ENCODE assay signal across 9 mouse cellular contexts in genomic region chr7:45233580-45234332, GRCm38 (mm10). TPM values are rescaled to one million over a fixed set of nuclear protein-coding genes. Genes with fewer than 3 reads are reported as not detected.
DNase-seq lines count a peak whose midpoint lies in the region; ATAC-seq and TF ChIP-seq lines count a peak whose summit lies in the region.
"Had no signal": no experiment of that assay in that cellular context is flagged by ENCODE, and none has a peak within 500 bp of the region (broad histone marks: within the 10 kb centered on the region; RNA-seq: fewer than 3 reads in every experiment).

No protein-coding gene starts in this region.

- peak; percentile 34 for DNase-seq in adrenal gland, adult 2 months
- DNase-seq in adrenal gland, adult 18-20 months (ENCODE audit: low spot score in 2 of 2): no peak
- peak; percentile 21 for DNase-seq in 416B (ENCODE audit: low read depth)
- peak; percentile 55 for DNase-seq in limb, embryonic 11.5 days (ENCODE audit: low spot score)
- no peak for DNase-seq in adrenal gland, postnatal 4 days (ENCODE audit: low spot score in 2 of 2)

- ATAC-seq in forebrain, embryonic 13.5 days: peak; percentile 37
- ATAC-seq in intestine, embryonic 15.5 days: 0 out of 2 replicates have a peak, but pooled peaks have one; percentile 1
- ATAC-seq in limb, embryonic 11.5 days (ENCODE audit: insufficient number of reproducible peaks, low FRiP score, low TSS enrichment, low read depth): no peak

- peak overlapping the region; percentile 46 for H3K9ac ChIP-seq in forebrain, embryonic 13.5 days
- H3K9ac ChIP-seq in intestine, embryonic 15.5 days: peak overlapping the region; percentile 26; the same call in 1 of the 2 replicates
- no peak overlapping the region for H3K9ac ChIP-seq in limb, embryonic 11.5 days (ENCODE audit: low read length)

- H3K27me3 ChIP-seq in forebrain, embryonic 13.5 days: peaks cover 26% of the 10 kb centered on the region
- 0 out of 2 replicates have a peak, but pooled peaks cover 1% of the 10 kb centered on the region for H3K27me3 ChIP-seq in intestine, embryonic 15.5 days (replicated peaks)
- H3K27me3 ChIP-seq in limb, embryonic 11.5 days (ENCODE audit: control insufficient read depth, insufficient read depth, low read length): no peaks in the 10 kb centered on the region
- H3K27me3 ChIP-seq in small intestine, adult 2 months (ENCODE audit: control insufficient read depth, insufficient read depth, low read length): 0 out of 2 replicates have a peak, but pooled peaks cover 5% of the 10 kb centered on the region

- peaks cover 36% of the 10 kb centered on the region for H3K36me3 ChIP-seq in forebrain, embryonic 13.5 days (ENCODE audit: poor library complexity, severe bottlenecking)
- H3K36me3 ChIP-seq in intestine, embryonic 15.5 days: peaks cover 14% of the 10 kb centered on the region
- H3K36me3 ChIP-seq in limb, embryonic 11.5 days (ENCODE audit: control insufficient read depth, insufficient read depth, low read length): peaks cover 29% of the 10 kb centered on the region
- no peaks in the 10 kb centered on the region for H3K36me3 ChIP-seq in small intestine, adult 2 months (ENCODE audit: control insufficient read depth, insufficient read depth, low read length)

- no peaks in the 10 kb centered on the region for H3K9me3 ChIP-seq in forebrain, embryonic 13.5 days (replicated peaks)
- no peaks in the 10 kb centered on the region for H3K9me3 ChIP-seq in intestine, embryonic 15.5 days
- H3K9me3 ChIP-seq in limb, embryonic 11.5 days (ENCODE audit: control insufficient read depth, low read length): no peaks in the 10 kb centered on the region

- TF ChIP-seq CTCF in small intestine, adult 2 months (IDR thresholded peaks at IDR 0.05; ENCODE audit: extremely low read depth, insufficient read length, insufficient replicate concordance, low read depth, low read length): no peak

- TF ChIP-seq POLR2A in small intestine, adult 2 months (IDR thresholded peaks at IDR 0.05; ENCODE audit: low read depth, low read length): no peak

- no peak overlapping the region; the same call in 1 of the 2 replicates for H3K4me3 ChIP-seq in forebrain, embryonic 13.5 days
- no peak overlapping the region for H3K4me3 ChIP-seq in intestine, embryonic 15.5 days (replicated peaks)
- no peak overlapping the region for H3K4me3 ChIP-seq in limb, embryonic 11.5 days (ENCODE audit: low read depth, low read length)
- peak overlapping the region; percentile 31 for H3K4me3 ChIP-seq in small intestine, adult 2 months (ENCODE audit: low read depth, low read length)

- peak overlapping the region; percentile 68 for H3K27ac ChIP-seq in forebrain, embryonic 13.5 days
- H3K27ac ChIP-seq in intestine, embryonic 15.5 days: 0 out of 2 replicates have a peak overlapping the region, but pooled peaks have one; percentile 34
- peak overlapping the region; percentile 68 for H3K27ac ChIP-seq in limb, embryonic 11.5 days (replicated peaks; ENCODE audit: low read depth, low read length)
- no peak overlapping the region for H3K27ac ChIP-seq in small intestine, adult 2 months (ENCODE audit: insufficient read depth, low read depth, low read length)

- WGBS in forebrain, embryonic 13.5 days: 21% methylated on average over 19 of the region's 20 CpGs
- 35% methylated on average over 20 of the region's 20 CpGs for WGBS in intestine, embryonic 15.5 days
- WGBS in limb, embryonic 11.5 days: 24% methylated on average over 20 of the region's 20 CpGs
- 56% methylated on average over 20 of the region's 20 CpGs for WGBS in small intestine, adult 2 months

- H3K4me1 ChIP-seq in forebrain, embryonic 13.5 days: peaks cover 35% of the 10 kb centered on the region
- H3K4me1 ChIP-seq in intestine, embryonic 15.5 days (replicated peaks): peaks cover 21% of the 10 kb centered on the region
- H3K4me1 ChIP-seq in limb, embryonic 11.5 days (ENCODE audit: control insufficient read depth, insufficient read depth, low read length): peaks cover 26% of the 10 kb centered on the region
- peaks cover 13% of the 10 kb centered on the region for H3K4me1 ChIP-seq in small intestine, adult 2 months (ENCODE audit: control insufficient read depth, insufficient read depth, insufficient read length, low read length)

- peak overlapping the region; percentile 49 for H3K4me2 ChIP-seq in forebrain, embryonic 13.5 days
- peak overlapping the region; percentile 61 for H3K4me2 ChIP-seq in intestine, embryonic 15.5 days (replicated peaks)
- peak overlapping the region; percentile 44 for H3K4me2 ChIP-seq in limb, embryonic 11.5 days (ENCODE audit: low read depth, severe bottlenecking)

RNA-seq across cellular contexts. Expression of gene Cd37, which starts 5.2 kb away (rescaled TPM):
- 1 to 10 TPM; 2.9 to 5.2 TPM for total RNA-seq in adrenal gland, adult 2 months (2021)
- 10.9 and 14.3 TPM in 2 replicates for polyA plus RNA-seq in adrenal gland, adult 2 months (2012; rRNA removed)
- total RNA-seq in adrenal gland, adult 18-20 months (2021): 1 to 10 TPM; 4.0 to 7.4 TPM
- polyA plus RNA-seq in forebrain, embryonic 13.5 days (2015; fragmentation: Nextera tagmentation; extraction: Ambion mirVana): 0.96 and 1.3 TPM in 2 replicates
- polyA plus RNA-seq in intestine, embryonic 15.5 days (2015; fragmentation: Nextera tagmentation; extraction: Ambion mirVana): 3.5 and 3.6 TPM in 2 replicates
- polyA plus RNA-seq in limb, embryonic 11.5 days (2014; fragmentation: Nextera tagmentation; extraction: Ambion mirVana): 0.82 and 1.6 TPM in 2 replicates
- polyA plus RNA-seq in small intestine, adult 2 months (2012; rRNA removed): 33.4 and 63.6 TPM in 2 replicates
- 1 to 10 TPM; 4.1 to 6.2 TPM for total RNA-seq in adrenal gland, postnatal 4 days (2021)

RNA-seq across cellular contexts. Expression of gene Slc6a16, which starts 7.1 kb away (rescaled TPM):
- total RNA-seq in adrenal gland, adult 2 months (2021): not detected
- 0.04 TPM in 1 of 2 replicates, not detected in the other for polyA plus RNA-seq in adrenal gland, adult 2 months (2012; rRNA removed)
- not detected for total RNA-seq in adrenal gland, adult 18-20 months (2021)
- 0.11 and 0.23 TPM in 2 replicates for polyA plus RNA-seq in forebrain, embryonic 13.5 days (2015; fragmentation: Nextera tagmentation; extraction: Ambion mirVana)
- not detected in 2 replicates for polyA plus RNA-seq in intestine, embryonic 15.5 days (2015; fragmentation: Nextera tagmentation; extraction: Ambion mirVana)
- 0.20 and 0.36 TPM in 2 replicates for polyA plus RNA-seq in limb, embryonic 11.5 days (2014; fragmentation: Nextera tagmentation; extraction: Ambion mirVana)
- polyA plus RNA-seq in small intestine, adult 2 months (2012; rRNA removed): not detected in 2 replicates
- total RNA-seq in adrenal gland, postnatal 4 days (2021): under 1 TPM in 1 of 2 experiments, not detected in 1; 0.28 TPM
- total RNA-seq: neutrophil, adult 5-6 weeks had no signal

RNA-seq across cellular contexts. Expression of gene Tead2, which starts 18.2 kb away (rescaled TPM):
- total RNA-seq in adrenal gland, adult 2 months (2021): 1 to 10 TPM; 8.3 to 9.2 TPM
- 12.4 and 12.6 TPM in 2 replicates for polyA plus RNA-seq in adrenal gland, adult 2 months (2012; rRNA removed)
- 10 to 100 TPM in 1 of 2 experiments, 1 to 10 TPM in 1; 8.5 to 11.7 TPM for total RNA-seq in adrenal gland, adult 18-20 months (2021)
- polyA plus RNA-seq in forebrain, embryonic 13.5 days (2015; fragmentation: Nextera tagmentation; extraction: Ambion mirVana): 181 and 198 TPM in 2 replicates
- polyA plus RNA-seq in intestine, embryonic 15.5 days (2015; fragmentation: Nextera tagmentation; extraction: Ambion mirVana): 93.2 and 97.0 TPM in 2 replicates
- polyA plus RNA-seq in limb, embryonic 11.5 days (2014; fragmentation: Nextera tagmentation; extraction: Ambion mirVana): 378 and 385 TPM in 2 replicates
- 8.0 and 32.2 TPM in 2 replicates for polyA plus RNA-seq in small intestine, adult 2 months (2012; rRNA removed)
- 10 to 100 TPM; 45.1 to 67.8 TPM for total RNA-seq in adrenal gland, postnatal 4 days (2021)
- total RNA-seq: neutrophil, adult 5-6 weeks had no signal

RNA-seq across cellular contexts. Expression of gene Dkkl1, which starts 21.8 kb away (rescaled TPM):
- total RNA-seq in adrenal gland, adult 2 months (2021): not detected
- not detected in 2 replicates for polyA plus RNA-seq in adrenal gland, adult 2 months (2012; rRNA removed)
- total RNA-seq in adrenal gland, adult 18-20 months (2021): not detected
- polyA plus RNA-seq in forebrain, embryonic 13.5 days (2015; fragmentation: Nextera tagmentation; extraction: Ambion mirVana): 0.59 and 0.63 TPM in 2 replicates
- polyA plus RNA-seq in intestine, embryonic 15.5 days (2015; fragmentation: Nextera tagmentation; extraction: Ambion mirVana): 1.0 and 1.1 TPM in 2 replicates
- polyA plus RNA-seq in limb, embryonic 11.5 days (2014; fragmentation: Nextera tagmentation; extraction: Ambion mirVana): 0.51 and 0.60 TPM in 2 replicates
- polyA plus RNA-seq in small intestine, adult 2 months (2012; rRNA removed): 0.24 and 0.84 TPM in 2 replicates
- total RNA-seq in adrenal gland, postnatal 4 days (2021): under 1 TPM in 1 of 2 experiments, not detected in 1; 0.78 TPM

RNA-seq across cellular contexts. Expression of gene Ccdc155, which starts 29.1 kb away (rescaled TPM):
- under 1 TPM in 1 of 2 experiments, not detected in 1; 0.14 TPM for total RNA-seq in adrenal gland, adult 2 months (2021)
- polyA plus RNA-seq in adrenal gland, adult 2 months (2012; rRNA removed): 0.30 TPM in 2 replicates
- total RNA-seq in adrenal gland, adult 18-20 months (2021): under 1 TPM in 1 of 2 experiments, not detected in 1; 0.29 TPM
- 0.87 and 0.93 TPM in 2 replicates for polyA plus RNA-seq in forebrain, embryonic 13.5 days (2015; fragmentation: Nextera tagmentation; extraction: Ambion mirVana)
- polyA plus RNA-seq in intestine, embryonic 15.5 days (2015; fragmentation: Nextera tagmentation; extraction: Ambion mirVana): 0.61 and 0.69 TPM in 2 replicates
- 0.41 and 0.51 TPM in 2 replicates for polyA plus RNA-seq in limb, embryonic 11.5 days (2014; fragmentation: Nextera tagmentation; extraction: Ambion mirVana)
- not detected in 2 replicates for polyA plus RNA-seq in small intestine, adult 2 months (2012; rRNA removed)
- under 1 TPM; 0.31 to 0.84 TPM for total RNA-seq in adrenal gland, postnatal 4 days (2021)

Comparison
In these comparisons a context has a peak if more than half of its experiments do, and no peak if none do; other contexts are left out.
1. DNase-seq: peak in adrenal gland, adult 2 months (single experiment), 416B (single experiment) and limb, embryonic 11.5 days (single experiment); none in adrenal gland, adult 18-20 months (0 of 2) and adrenal gland, postnatal 4 days (0 of 2).
2. Peak in every context shown above with its lines, with median percentiles within 50 percentile points of each other: H3K4me2 ChIP-seq.